Mouse (Mus musculus) forebrain, embryonic 15.5 days (tissue): Measurements from ENCODE around the gene Rps15. TPM values are rescaled to one million over a fixed set of nuclear protein-coding genes. Genes with fewer than 3 reads are reported as not detected.

ENCODE experiments used
- ATAC-seq: fragments of 200-750 bp; cut with Nextera tagmentation; replicated peaks from 2 replicates; pipeline ENCODE4 v1.8.0; 2017; ENCODE audit warnings: mild to moderate bottlenecking, moderate TSS enrichment, moderate library complexity
- H3K27ac ChIP-seq: fragments of 300-500 bp; sonication (generic); replicated peaks from 2 replicates; pipeline ENCODE4 v1.5.1; 2015; ENCODE audit warnings: mild to moderate bottlenecking, inconsistent platforms
- H3K27me3 ChIP-seq: fragments of 300-500 bp; sonication (generic); 2 replicates; pipeline ENCODE4 v1.6.1; 2015; ENCODE audit warnings: inconsistent platforms
- H3K36me3 ChIP-seq: fragments of 300-500 bp; sonication (generic); 2 replicates; pipeline ENCODE4 v1.6.1; 2015; ENCODE audit warnings: mild to moderate bottlenecking, inconsistent platforms
- H3K4me1 ChIP-seq: fragments of 300-500 bp; sonication (generic); 2 replicates; pipeline ENCODE4 v1.6.1; 2015; ENCODE audit warnings: inconsistent platforms
- H3K4me2 ChIP-seq: fragments of 300-500 bp; sonication (generic); replicated peaks from 2 replicates; pipeline ENCODE4 v1.6.1; 2015; ENCODE audit warnings: mild to moderate bottlenecking, inconsistent platforms
- H3K4me3 ChIP-seq: fragments of 300-500 bp; sonication (generic); 2 replicates; pipeline ENCODE4 v1.5.1; 2015; ENCODE audit warnings: mild to moderate bottlenecking, inconsistent platforms
- H3K9ac ChIP-seq: fragments of 300-500 bp; sonication (generic); replicated peaks from 2 replicates; pipeline ENCODE4 v1.6.1; 2015; ENCODE audit warnings: mild to moderate bottlenecking, inconsistent platforms
- H3K9me3 ChIP-seq: fragments of 300-500 bp; sonication (generic); 2 replicates; pipeline ENCODE4 v1.6.1; 2016; ENCODE audit warnings: inconsistent platforms
- WGBS: fragments of 180-500 bp; shearing (Covaris S2); methylation state at CpG from one replicate; pipeline ENCODE4 v1.1.7; 2015; ENCODE audit warnings: mixed read lengths; 5-methylcytosine and 5-hydroxymethylcytosine counted together
- microRNA-seq: library from miRNA; unstranded; fragments of <30 nt; microRNA quantifications from one replicate; pipeline ENCODE4, GENCODE M21; 2016
- polyA plus RNA-seq: library from polyadenylated mRNA; unstranded; fragments of >200 nt; fragmentation: Nextera tagmentation; extraction: Ambion mirVana; gene quantifications from 2 replicates; pipeline ENCODE4 v1.2.1, GENCODE M21; 2015

Rps15 gene
- polyA plus RNA-seq, 1 experiment from 2014 or later = 628 TPM

DNA sequence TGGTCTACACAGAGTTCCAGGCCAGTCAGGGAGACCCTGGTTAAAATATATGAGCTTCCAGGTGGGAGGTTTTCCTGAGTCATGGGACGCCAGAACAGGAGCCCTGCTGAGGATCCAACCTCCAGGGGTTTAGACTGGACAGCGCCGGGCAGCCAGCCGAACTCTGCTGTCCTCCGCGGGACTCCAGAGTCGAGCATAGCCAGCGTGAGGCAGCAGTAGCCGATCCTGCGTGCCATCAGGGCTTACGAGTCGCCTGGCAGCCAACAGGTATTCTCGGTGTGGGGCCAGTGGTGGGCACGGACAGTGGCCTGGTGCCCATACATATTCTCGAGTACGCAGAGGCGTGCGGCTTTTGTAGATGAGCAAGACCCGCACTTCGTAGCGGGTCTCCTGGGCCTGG lies 48.8 kb downstream of the Rps15 start:
- Histone ChIP-seq H3K4me3 (no peak overlapping the region), H3K9me3 (no peaks in the 10 kb centered on the region), H3K36me3 (no peaks in the 10 kb centered on the region), H3K27me3 (peaks cover 64% of the 10 kb centered on the region), H3K9ac (no peak overlapping the region), H3K4me1 (peaks cover 25% of the 10 kb centered on the region), H3K27ac (no peak overlapping the region), H3K4me2 (no peak overlapping the region)
- WGBS = 10% methylated on average over 21 of the region's 21 CpGs
- no peak for ATAC-seq

- no peak overlapping the region for H3K9ac ChIP-seq
- peak overlapping the region; percentile 46 for H3K4me2 ChIP-seq
- no peaks in the 10 kb centered on the region for H3K36me3 ChIP-seq
- H3K4me1 ChIP-seq = peaks cover 25% of the 10 kb centered on the region
- 2% methylated on average over 47 of the region's 47 CpGs for WGBS
- 0 out of 2 replicates have a peak, but pooled peaks have one; percentile 9 for ATAC-seq
- peak overlapping the region; percentile 36 for H3K4me3 ChIP-seq
- H3K9me3 ChIP-seq = no peaks in the 10 kb centered on the region
- peaks cover 69% of the 10 kb centered on the region for H3K27me3 ChIP-seq
- H3K27ac ChIP-seq = no peak overlapping the region
Measured at GRCm38 (mm10) chr10:80341491-80342304, 49.4 kb downstream of the Rps15 start.

GRCm38 (mm10) chr10:80342305-80342748 lies 50.1 kb downstream of the Rps15 start:
- Histone ChIP-seq H3K27ac (no peak overlapping the region), H3K4me3 (peak overlapping the region; percentile 36), H3K27me3 (peaks cover 73% of the 10 kb centered on the region), H3K4me2 (peak overlapping the region; percentile 46), H3K9ac (no peak overlapping the region), H3K4me1 (peaks cover 25% of the 10 kb centered on the region), H3K36me3 (no peaks in the 10 kb centered on the region), H3K9me3 (no peaks in the 10 kb centered on the region)
- peak; percentile 27 for ATAC-seq
- WGBS = under 1% methylated on average over 26 of the region's 26 CpGs

GRCm38 (mm10) chr10:80342749-80343424 lies 50.6 kb downstream of the Rps15 start:
- Histone ChIP-seq H3K4me3 (peak overlapping the region; percentile 36), H3K4me1 (peaks cover 30% of the 10 kb centered on the region), H3K4me2 (peak overlapping the region; percentile 46), H3K27me3 (peaks cover 79% of the 10 kb centered on the region), H3K9ac (no peak overlapping the region), H3K36me3 (no peaks in the 10 kb centered on the region), H3K9me3 (no peaks in the 10 kb centered on the region), H3K27ac (no peak overlapping the region)
- peak; percentile 78 for ATAC-seq
- WGBS = under 1% methylated on average over 26 of the region's 33 CpGs

- Histone ChIP-seq H3K4me1 (peaks cover 34% of the 10 kb centered on the region), H3K36me3 (no peaks in the 10 kb centered on the region), H3K27me3 (peaks cover 84% of the 10 kb centered on the region), H3K9ac (0 out of 2 replicates have a peak overlapping the region, but pooled peaks have one; percentile 19), H3K4me2 (peak overlapping the region; percentile 46), H3K27ac (no peak overlapping the region), H3K4me3 (peak overlapping the region; percentile 36), H3K9me3 (no peaks in the 10 kb centered on the region)
- 27% methylated on average over 13 of the region's 13 CpGs for WGBS
- 0 out of 2 replicates have a peak, but pooled peaks have one; percentile 4 for ATAC-seq
Measured at GRCm38 (mm10) chr10:80343425-80343895, 51.2 kb downstream of the Rps15 start.

Small RNAs within 50 kb of the gene (microRNA-seq; reads per million reads assigned to microRNA genes)
- gene Mir6911 = 0.88 reads per million

Other genes with a start within 250 kb of the Rps15 start
- gene Gpx4, start 245.3 kb upstream of the Rps15 start, polyA plus RNA-seq = 472 and 476 TPM in 2 replicates
- gene Sbno2, start 186.9 kb upstream of the Rps15 start, polyA plus RNA-seq = 13.4 TPM in 2 replicates
- gene Stk11, start 176.7 kb upstream of the Rps15 start, polyA plus RNA-seq = 20.3 and 21.5 TPM in 2 replicates
- 437 and 444 TPM in 2 replicates for gene Atp5d, start 153.8 kb upstream of the Rps15 start, polyA plus RNA-seq
- 29.7 and 39.5 TPM in 2 replicates for gene Cbarp, start 151.6 kb upstream of the Rps15 start, polyA plus RNA-seq
- 33.0 and 34.9 TPM in 2 replicates for gene Midn, start 144.2 kb upstream of the Rps15 start, polyA plus RNA-seq
- 350 and 358 TPM in 2 replicates for gene Cirbp, start 126.5 kb upstream of the Rps15 start, polyA plus RNA-seq
- gene 1600002K03Rik, start 119.5 kb upstream of the Rps15 start, polyA plus RNA-seq = 9.7 and 12.7 TPM in 2 replicates
- 35.8 and 36.5 TPM in 2 replicates for gene Efna2, start 113.0 kb upstream of the Rps15 start, polyA plus RNA-seq
- gene Mum1, start 66.0 kb upstream of the Rps15 start, polyA plus RNA-seq = 49.9 and 52.8 TPM in 2 replicates
- 248 and 260 TPM in 2 replicates for gene Ndufs7, start 43.3 kb upstream of the Rps15 start, polyA plus RNA-seq
- gene Gamt, start 31.4 kb upstream of the Rps15 start, polyA plus RNA-seq = 21.3 and 24.0 TPM in 2 replicates
- gene Dazap1, start 31.0 kb upstream of the Rps15 start, polyA plus RNA-seq = 70.0 and 78.4 TPM in 2 replicates
- 205 and 210 TPM in 2 replicates for gene Apc2, start 3.5 kb downstream of the Rps15 start, polyA plus RNA-seq
- gene 2310011J03Rik, start 28.1 kb downstream of the Rps15 start, polyA plus RNA-seq = 36.9 and 38.1 TPM in 2 replicates
- 2.5 and 2.6 TPM in 2 replicates for gene Pcsk4, start 37.0 kb downstream of the Rps15 start, polyA plus RNA-seq
- 2.6 and 2.9 TPM in 2 replicates for gene Reep6, start 37.5 kb downstream of the Rps15 start, polyA plus RNA-seq
- 0.32 and 0.61 TPM in 2 replicates for gene Adamtsl5, start 56.0 kb downstream of the Rps15 start, polyA plus RNA-seq
- 2.2 and 2.7 TPM in 2 replicates for gene Plk5, start 64.0 kb downstream of the Rps15 start, polyA plus RNA-seq
- gene Mex3d, start 95.2 kb downstream of the Rps15 start, polyA plus RNA-seq = 22.0 and 22.7 TPM in 2 replicates
- 281 and 295 TPM in 2 replicates for gene Mbd3, start 107.1 kb downstream of the Rps15 start, polyA plus RNA-seq
- 551 and 574 TPM in 2 replicates for gene Uqcr11, start 114.4 kb downstream of the Rps15 start, polyA plus RNA-seq
- gene Tcf3, start 141.2 kb downstream of the Rps15 start, polyA plus RNA-seq = 85.2 and 89.6 TPM in 2 replicates
- gene Onecut3, start 202.4 kb downstream of the Rps15 start, polyA plus RNA-seq = 0.23 and 0.61 TPM in 2 replicates
- 0.23 and 0.33 TPM in 2 replicates for gene Atp8b3, start 246.7 kb downstream of the Rps15 start, polyA plus RNA-seq